Mouse (Mus musculus) layer of hippocampus, adult 11-12 months (tissue): ENCODE measurements around the gene Angptl2.

Experiments
- DNase-seq: peaks from one replicate; pipeline ENCODE4 v3.0.0; 2022; ENCODE audit warnings: low spot score

The Angptl2 gene

GRCm38 (mm10) chr2:33215700-33216509, at the start of gene Angptl2:
Gene Angptl2 (plus strand): TSS chr2:33216069.
- peak; percentile 75 for DNase-seq

GRCm38 (mm10) chr2:33167060-33167459, 48.8 kb upstream of the Angptl2 start:
- no peak for DNase-seq

GRCm38 (mm10) chr2:33169445-33169844, 46.4 kb upstream of the Angptl2 start:
- no peak for DNase-seq

GRCm38 (mm10) chr2:33170777-33171565, 44.9 kb upstream of the Angptl2 start:
- no peak for DNase-seq

GRCm38 (mm10) chr2:33173126-33173525, 42.7 kb upstream of the Angptl2 start:
- DNase-seq = no peak

- DNase-seq = no peak
Measured at GRCm38 (mm10) chr2:33173686-33174085, 42.2 kb upstream of the Angptl2 start.

GRCm38 (mm10) chr2:33176516-33176915, 39.4 kb upstream of the Angptl2 start:
- DNase-seq = no peak

GRCm38 (mm10) chr2:33176921-33177320, 38.9 kb upstream of the Angptl2 start:
- DNase-seq = no peak

GRCm38 (mm10) chr2:33177443-33178242, 38.2 kb upstream of the Angptl2 start:
- DNase-seq = no peak

- DNase-seq = peak; percentile 48
Measured at GRCm38 (mm10) chr2:33178243-33178932, 37.5 kb upstream of the Angptl2 start.

- DNase-seq = no peak
Measured at GRCm38 (mm10) chr2:33179171-33179929, 36.5 kb upstream of the Angptl2 start.

- no peak for DNase-seq
Measured at GRCm38 (mm10) chr2:33179930-33180630, 35.8 kb upstream of the Angptl2 start.

GRCm38 (mm10) chr2:33183321-33183720, 32.5 kb upstream of the Angptl2 start:
- DNase-seq = no peak

- no peak for DNase-seq
Measured at GRCm38 (mm10) chr2:33184641-33185040, 31.2 kb upstream of the Angptl2 start.

- peak; percentile 44 for DNase-seq
Measured at GRCm38 (mm10) chr2:33185258-33185657, 30.6 kb upstream of the Angptl2 start.

- no peak for DNase-seq
Measured at GRCm38 (mm10) chr2:33186505-33186904, 29.4 kb upstream of the Angptl2 start.

- DNase-seq = no peak
Measured at GRCm38 (mm10) chr2:33187874-33188273, 28.0 kb upstream of the Angptl2 start.

- DNase-seq = no peak
Measured at GRCm38 (mm10) chr2:33188925-33189670, 26.8 kb upstream of the Angptl2 start.

GRCm38 (mm10) chr2:33189976-33190375, 25.9 kb upstream of the Angptl2 start:
- DNase-seq = no peak
